Mouse (Mus musculus) thymus, postnatal 4 days (tissue): ENCODE data around the gene Mxd1.

ENCODE experiments used
- DNase-seq: peaks from one replicate; pipeline ENCODE4 v3.0.0; 2021

The Mxd1 gene

DNA sequence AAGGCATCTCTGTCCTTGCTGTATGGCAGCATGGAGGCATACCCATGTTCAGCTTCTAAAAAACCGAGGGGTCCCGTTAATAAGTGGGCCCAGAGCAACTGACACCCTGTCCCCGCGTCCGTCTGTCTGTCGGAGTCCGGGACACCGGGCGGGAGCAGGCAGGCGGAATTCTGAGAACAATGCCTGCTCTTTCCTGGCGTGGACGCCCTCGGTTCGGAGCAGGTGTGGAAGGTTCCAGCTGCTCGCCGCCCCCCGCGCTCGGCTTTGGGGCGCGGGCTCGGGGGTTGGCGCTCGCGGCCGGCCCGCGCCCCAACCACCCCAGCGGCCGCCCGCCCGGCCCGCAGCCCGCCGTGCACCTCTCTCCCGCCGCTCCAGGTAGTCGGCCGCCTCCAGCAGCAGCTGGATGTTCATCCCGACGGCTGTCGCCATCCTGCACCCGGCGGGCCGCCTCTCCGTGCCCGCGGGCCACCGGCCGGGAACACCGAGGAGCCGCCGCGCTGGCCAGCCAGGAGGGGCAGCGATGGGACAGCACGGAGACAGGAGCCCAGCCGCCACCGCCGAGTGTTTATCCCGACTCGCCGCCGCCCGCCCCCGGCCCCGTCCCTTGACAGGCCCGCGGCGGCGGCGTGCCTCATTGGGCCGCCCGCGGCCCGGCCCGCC lies at the start of gene Mxd1:
Mxd1 (minus strand) TSS at position 582 of the 660 bp plus-strand sequence.
- DNase-seq: no peak

DNA sequence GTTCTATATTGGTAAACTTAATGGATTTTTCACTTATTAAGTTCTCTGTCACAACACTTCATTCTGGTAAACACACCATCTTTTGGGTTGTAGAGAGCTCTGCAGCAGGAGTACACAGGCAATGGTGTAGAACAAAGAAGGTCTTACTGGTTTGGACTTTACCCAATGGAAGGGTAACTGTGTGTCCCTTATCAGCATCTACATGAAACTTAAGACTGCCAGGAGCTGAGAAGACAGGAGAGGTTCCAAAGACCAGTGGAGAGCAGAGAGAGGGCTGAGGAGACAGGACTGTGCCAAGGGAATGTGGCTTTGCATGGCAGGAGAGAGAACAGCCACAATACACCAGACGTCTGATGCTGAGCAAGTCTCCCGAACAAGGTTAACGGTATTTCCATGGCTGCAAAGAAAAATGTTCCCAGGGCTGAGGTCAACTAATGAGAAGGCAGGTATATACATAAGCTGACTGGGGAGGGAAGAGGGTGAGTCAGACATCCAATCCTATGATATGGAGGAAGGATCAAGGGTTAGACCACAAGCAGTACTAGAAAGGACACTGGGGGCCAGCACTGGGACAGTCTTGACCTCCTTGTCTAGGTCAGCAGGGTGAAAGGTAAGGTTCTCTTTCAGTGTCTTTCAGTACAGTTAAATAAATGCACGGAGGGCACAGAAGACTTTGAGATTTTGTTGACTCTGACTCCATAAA lies 39.3 kb upstream of the Mxd1 start:
- no peak for DNase-seq

DNA sequence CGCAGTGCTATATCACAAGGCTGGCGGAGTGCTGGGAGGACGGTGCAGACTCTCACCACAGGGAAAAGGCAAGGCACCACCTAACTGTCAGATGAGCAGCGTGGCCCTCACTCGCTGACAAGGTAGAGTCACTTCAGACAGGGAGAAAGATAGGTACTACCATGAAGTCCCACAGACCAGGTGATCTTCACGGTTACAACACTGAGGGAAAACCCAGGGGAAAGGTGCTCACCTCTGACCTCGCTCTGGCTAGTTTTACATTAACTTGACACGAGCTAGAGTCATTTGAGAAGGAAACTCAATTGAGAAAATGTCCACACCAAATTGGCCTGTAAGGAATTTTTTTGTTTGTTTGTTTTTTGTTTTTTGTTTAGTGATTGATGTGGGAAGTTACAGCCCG lies 33.6 kb upstream of the Mxd1 start:
- DNase-seq: no peak

DNA sequence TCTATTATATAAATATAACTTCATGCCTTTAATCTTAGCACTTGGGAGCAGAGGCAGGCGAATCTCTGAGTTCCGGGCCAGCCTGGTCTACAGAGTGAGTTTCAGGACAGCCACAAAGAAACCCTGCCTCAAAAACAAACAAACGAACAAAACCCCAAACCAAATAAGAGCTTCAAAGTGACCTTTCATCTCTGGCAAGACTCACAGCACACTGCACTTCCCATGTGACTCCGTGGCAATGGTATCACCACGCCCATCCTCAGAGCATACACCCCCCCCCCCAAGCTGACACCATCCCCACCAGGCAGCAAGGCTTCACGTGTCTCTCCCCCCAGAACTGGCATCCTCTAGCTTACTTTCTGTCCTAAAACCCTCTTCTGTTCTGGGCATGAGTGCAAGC lies 28.9 kb upstream of the Mxd1 start:
- peak; percentile 23 for DNase-seq

DNA sequence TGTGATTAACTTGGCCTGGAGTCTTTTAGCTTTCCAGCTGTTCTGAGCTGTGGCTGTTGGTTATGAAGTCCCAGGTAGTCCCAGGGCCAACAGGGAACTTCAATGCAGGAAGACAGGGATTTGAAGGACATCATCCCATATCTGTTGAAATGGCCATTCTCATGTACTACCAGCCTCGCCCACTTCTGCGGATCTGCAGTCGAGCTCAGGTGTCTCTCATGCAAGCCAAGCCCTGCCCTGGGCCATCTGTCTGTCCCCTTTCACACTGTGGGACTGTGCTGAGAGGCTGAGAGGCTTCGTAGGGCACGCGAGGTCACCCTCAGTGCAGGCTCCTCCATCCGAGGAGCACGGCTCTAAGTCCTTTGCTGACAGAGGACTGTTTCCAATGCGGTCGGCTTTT lies 27.3 kb upstream of the Mxd1 start:
- no peak for DNase-seq

DNA sequence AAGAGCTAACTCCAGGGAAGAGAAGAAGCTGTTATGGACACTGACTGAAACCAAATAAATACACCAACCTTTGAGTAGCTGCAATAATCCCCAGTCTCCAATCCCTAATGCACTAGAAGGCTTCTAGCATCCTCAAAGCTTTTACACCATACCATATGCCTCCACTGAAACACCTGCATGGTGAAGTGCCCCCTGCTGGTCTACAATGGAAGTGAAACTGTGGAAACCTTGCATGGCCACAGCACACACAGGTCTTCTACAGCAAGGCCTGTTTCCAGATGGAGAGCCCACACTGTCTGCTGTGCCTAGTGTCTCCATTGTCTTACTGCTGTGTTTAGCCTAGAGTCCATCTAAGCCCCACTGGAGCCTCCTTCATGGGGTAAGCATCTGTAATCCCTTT lies 25.5 kb upstream of the Mxd1 start:
- DNase-seq: peak; percentile 82

DNA sequence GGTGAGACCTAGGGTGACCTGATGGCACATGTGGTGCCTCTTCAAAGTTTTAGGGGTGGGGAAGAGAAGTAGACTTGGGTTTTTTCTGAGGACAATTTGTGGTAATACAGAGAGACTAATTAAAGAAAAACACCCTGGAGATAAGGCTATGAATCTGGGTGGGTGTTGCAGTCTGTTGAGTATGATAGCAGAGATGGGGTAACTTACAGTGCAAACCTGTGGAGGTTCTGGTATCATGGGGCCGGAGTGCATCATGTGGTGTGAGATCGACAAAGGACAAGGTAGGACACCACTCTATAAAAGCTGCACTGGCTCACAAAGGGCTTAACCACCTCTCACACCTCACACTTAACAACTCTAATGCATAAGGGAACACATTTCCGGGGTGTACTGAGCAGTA lies 20.7 kb upstream of the Mxd1 start:
- DNase-seq: no peak

DNA sequence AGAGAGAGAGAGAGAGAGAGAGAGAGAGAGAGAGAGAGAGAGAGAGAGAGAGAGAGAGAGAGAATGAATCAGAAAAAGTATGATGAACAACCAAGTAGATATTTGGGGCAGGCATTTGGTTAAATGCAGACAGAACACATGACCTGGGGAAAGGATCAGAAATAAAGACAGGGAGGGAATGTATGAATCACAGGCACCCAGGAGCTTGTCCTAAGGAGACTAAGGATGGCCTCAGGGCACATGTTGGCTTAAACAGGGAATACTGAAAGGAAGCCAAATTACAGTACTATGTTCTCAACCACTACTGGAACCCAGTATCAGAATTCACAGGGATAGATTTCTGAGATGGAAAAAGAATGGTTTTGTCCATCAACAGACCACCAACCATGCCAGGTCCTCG lies 18.0 kb upstream of the Mxd1 start:
- no peak for DNase-seq

DNA sequence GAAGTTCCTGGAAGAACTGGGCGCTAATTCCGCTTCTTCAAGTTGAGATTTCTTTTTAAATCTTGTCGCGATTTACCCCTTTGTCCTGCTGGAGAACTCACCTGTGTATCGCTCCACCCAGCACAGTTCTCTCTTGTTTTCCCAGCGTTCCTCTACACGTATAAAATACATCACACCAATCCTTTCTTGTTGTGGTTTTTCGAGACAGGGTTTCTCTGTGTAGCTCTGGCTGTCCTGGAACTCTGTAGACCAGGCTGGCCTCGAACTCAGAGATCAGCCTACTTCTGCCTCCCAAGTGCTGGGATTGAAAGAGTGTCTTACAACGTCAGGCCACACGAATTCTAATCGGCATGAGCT lies 15.7 kb upstream of the Mxd1 start:
- DNase-seq: no peak

DNA sequence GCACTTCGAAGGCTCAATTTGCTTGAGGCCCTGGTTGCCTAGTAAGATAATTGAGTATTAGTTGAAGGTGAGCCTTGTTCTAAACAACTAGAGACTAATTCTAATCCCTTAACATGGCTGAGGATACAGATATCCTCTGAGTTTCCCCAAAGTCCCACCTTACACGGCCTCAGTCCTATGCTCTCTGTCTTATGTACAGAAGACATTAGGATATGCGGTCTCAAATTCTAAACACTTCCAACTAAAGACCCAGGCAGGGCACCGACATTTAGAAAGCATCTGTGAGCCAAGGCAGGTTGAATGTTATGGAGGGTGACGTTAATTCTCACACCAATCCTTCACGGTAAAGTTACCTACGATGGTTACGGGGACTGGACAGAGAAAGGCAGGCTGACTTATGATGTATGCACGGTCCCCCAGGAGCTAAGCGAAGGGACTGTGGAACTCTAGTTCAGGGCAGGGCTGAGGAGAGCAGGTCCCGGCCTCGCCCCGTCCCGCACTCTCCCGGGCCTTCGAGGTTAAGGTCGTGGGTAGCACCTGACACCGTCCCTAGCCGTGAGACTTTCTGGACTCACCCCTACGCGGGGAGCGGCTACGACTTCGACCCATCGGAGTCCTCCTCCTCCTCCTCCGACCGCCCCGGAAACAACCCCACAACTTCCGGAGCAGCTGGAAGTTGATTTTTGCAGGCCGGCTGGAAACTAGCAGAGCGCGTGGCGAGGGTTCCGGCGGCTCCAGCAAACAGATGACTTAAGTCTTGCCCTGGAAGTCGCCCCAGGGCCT lies 15.1 kb upstream of the Mxd1 start, which contains the start of gene Snrnp27:
Snrnp27 (minus strand) TSS at position 651 of the 783 bp plus-strand sequence.
- DNase-seq: peak; percentile 94

DNA sequence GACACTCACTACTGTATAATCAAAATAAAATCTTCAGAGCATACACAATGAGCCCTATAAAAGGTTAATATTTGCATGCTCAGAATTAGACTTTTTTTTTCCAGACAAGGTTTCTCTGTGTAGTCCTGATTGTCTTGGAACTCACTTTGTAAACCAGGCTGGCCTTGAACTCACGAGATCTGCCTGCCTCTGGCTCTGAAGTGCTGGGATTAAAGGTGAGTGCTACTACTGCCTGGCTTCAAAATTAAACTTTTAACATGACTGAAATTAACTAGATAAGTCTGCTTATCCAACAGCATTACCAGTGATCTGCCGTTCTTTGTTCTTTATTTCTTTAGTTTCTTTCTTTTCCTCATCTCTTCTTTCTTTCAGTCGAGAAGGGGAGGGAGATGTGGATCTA lies 12.3 kb upstream of the Mxd1 start:
- DNase-seq: no peak

DNA sequence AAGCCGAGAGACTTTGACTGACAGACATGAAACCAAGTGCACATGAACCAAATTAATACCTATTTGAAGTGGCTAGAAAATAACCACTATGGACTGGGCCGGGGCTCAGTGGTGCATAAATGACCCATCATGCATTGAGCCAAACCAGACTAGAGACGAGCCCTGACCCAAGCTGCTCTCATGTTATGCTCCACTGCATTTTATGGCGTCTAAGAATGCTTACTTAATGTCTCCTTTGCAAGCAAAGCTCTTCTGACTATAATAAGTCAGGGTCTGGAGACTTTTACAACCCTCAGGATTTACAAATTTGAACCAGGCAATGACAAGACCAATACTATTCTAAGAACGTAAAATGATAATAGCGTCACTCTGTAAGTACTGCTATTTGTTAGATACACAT lies 9.4 kb upstream of the Mxd1 start:
- DNase-seq: no peak

DNA sequence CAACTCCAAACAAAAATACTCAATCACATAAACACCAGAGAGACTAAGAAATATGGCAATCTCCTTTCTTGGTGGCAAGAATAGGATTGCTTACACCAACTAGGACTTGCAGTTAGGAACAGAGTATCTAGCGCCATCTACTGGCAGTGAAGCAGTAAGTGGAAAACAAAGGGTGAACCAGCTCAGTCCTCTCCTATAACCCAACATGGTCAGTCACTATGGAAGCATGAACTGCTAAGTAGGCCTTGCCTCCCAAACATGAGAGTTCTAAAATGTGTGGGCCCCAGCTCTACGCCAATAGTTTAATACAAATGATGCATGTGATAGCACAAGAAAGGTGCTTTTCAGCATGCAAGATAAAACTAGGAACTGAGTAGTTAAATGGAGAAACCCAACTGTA lies 1.9 kb upstream of the Mxd1 start:
- DNase-seq: peak; percentile 32

DNA sequence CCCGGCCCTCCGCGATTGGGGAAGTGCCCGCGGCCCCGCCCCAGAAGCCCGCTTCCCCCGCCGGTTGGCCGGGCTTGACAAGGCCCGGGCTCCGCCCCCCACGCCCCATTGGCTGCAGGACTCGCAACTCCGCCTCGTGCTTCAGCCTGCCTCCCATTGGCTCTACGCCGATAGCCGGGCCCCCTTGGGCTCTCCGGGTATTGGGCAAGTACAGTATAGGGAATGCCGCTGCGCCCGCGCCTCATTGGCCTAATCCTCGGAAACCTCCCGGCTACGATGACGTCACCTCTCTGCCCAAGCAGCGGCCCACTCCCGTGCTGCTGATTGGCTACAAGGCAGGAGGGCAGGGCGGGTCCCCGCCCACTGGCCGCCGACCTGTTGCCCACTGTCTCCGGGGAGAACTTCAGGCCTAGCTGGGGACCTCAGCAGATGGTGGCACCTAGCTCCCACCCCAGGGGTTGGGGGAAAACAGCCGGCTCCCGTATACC lies 323 bp upstream of the Mxd1 start:
- peak; percentile 100 for DNase-seq

DNA sequence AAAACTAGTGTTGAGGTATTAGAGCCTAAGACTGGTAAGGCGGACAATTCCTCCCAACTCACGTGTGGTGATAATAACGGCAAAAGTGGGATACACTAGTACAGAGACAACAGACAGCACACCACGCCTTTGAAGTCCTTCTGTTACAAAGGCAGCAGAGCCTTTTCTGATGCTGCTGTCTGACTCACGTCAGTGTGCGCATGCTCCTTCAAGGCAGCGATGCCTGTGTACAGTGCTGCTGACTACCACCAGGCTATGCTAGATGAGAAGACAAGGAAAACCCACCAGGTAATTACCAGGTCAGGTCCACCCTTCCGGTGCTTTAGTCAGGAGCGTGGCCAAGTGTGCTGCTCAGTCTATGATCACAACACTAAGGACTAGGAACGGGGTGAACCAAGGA lies 1.9 kb downstream of the Mxd1 start:
- DNase-seq: no peak

DNA sequence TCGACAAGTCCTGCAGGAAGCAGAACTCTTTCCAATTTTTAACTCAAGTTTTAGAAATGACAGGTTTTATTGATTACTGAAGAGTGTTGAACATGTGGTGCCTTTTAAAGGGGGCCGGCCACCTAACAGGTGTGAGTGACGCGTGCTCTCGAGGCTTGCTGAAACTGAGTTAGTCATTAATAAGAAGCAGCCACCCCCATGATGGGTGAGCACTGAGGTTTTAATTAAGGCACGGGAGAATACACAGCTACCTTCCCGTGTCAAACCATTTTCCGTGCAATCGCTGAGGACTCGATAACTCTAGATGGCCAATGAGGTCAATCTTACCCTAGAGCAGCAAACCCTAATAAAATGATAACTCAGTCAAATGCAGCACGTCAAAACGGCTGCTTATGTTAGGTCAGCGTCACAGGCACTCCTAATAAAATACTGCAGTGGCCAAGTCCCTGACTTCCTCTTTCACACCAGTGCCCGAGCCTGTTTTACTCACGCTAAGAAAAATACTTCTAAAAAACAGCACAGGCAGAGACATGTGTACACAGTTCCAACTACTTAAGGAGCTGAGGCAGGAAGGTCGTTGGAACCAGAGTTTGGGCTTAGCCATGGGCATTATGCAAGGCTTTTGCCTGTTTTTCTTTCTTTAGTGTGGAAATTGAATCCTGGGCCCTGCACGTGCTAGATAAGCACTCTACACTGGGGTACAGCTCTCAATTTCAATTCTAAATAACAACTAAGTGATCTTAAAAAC lies 3.2 kb downstream of the Mxd1 start:
- DNase-seq: no peak

DNA sequence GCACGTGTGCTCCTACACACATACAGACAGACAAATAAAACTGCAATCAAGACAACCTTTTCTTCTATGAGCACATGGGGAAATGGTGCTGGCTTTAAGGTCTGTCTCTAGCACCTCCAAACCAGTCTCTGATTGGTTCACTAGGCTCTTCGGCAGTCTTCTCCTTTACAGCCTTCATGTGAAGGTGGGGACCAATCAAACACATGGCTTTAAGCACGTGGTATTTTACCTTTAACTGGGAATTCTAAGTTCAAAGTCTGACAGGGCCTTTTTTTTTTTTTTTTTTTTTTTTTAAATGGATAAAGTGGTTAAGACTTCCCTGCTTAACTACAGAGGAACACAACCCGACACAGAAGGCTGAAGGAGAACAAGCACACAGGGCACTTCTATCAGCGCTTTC lies 3.9 kb downstream of the Mxd1 start:
- DNase-seq: no peak

DNA sequence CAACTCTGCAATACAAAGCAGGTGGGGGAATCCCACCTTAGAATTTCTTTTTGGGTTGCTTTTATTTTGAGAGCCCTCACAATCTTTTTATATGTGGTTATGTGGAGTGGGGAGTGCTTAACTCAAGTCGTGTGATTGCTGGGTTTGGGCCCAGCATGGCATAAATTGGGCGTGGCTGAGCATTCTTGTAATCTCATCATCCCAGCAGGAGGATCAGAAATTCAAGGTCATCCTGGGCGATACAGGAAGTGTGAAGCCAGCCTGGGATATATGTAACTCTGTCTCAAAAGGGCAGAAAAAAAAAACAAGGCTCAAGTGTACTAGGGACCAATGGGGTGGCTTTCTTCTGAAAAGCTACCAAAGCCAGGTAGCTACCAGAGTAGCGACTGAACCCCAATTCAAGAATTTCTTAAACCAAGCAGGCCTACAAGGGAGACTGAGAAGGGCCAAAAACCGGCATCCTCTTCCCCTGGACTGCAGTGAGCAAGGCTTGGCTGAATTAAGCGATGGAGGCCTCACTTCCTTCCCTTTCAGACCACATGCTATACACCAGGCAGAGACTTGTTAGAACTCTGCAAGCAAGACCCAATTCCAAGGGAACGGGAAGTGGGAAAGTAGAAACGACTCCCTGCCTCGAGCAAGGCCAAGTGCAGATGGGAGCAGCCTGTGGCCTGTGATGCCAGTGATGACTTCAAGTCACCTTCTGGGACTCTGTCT lies 8.6 kb downstream of the Mxd1 start:
- DNase-seq: no peak

DNA sequence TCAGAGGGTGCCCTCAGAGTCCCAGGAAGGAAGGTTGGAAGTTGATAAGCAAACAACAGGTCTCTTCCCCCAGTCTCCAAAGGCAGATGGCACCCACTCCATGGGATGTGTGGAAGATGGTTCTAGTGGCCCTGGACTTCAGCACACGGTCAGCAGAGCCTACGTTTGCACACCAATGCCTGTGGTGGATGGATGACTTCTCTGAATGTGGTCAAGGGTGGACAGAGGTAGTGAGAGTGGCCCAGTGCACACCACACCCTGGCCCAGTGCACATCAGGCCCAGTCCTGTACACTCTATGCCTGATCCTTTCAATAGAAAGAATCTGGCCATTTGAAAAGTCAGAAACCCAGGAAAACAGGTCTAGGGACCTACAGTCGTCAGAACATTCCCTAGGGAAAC lies 10.5 kb downstream of the Mxd1 start:
- no peak for DNase-seq

DNA sequence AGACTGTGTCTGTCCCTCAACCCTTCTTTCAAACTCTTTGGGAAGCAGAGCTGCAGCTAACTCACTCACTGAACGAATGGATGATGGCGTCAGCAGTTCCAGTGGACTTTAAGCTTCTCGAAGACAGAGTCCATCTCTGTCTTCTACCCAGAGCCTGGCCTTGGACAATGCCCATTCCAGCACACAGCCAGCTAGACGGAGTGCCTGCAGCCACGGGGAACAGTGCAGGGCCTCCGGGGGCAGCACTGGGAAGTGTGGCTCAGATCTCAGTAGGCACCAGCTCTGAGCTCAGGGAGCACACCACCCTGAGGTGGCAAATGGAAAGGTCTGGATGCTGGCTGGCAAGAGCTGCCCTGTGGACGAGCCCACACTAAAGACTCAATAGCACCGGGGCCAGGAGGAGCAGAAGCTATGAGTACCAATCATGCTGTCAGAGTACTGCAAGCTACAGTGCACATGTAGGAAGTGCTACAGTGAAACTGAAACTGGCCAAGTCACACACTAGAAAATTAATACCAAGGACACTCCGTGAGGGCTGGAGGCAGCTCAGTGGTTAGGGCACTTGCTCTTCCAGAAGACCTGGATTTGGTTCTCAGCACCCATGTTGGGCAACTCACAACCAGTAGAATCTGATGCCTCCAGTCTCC lies 14.6 kb downstream of the Mxd1 start:
- no peak for DNase-seq

DNA sequence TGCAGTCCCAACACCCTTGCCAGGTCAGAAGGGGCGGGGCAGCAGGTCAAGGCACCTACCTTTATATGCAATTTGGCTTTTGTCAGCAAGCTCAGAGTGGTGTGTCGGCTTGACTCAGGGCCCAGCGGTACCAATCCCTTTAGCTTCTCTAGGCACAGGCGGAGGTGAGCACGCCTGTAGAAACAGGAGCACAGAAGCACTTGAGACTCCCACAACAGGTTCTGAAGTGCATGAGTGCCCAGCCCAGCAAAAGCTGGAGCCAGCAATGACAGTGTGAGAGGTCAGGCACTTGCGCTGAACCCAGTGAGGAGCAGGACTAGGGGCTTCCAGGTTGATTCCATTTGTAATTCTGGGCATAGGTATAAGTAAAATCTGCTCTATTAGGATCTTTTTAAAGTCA lies 15.9 kb downstream of the Mxd1 start:
- no peak for DNase-seq

DNA sequence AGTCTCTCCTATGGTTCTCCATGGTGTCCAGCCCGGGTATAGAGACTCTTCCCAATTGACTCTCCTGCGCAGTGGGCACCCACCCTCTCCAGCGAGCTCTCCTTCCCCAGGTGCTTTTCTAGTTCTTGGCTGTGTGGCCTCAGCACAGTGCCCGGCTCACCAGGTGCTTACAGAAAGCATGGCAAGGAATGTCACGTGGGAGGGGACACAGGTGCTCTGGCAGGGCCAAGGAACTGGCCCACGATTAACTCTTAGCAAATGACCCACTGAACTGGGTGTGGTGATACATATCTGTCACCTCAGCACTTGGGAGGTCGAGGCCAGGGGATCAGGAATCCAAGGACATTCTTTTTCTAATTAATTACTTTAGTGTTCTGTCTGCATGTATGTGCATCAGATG lies 22.8 kb downstream of the Mxd1 start:
- DNase-seq: no peak
